Mouse (Mus musculus) cortical plate, adult 2 months (tissue): ENCODE measurements around the gene Mum1. TPM values are rescaled to one million over a fixed set of nuclear protein-coding genes. Genes with fewer than 3 reads are reported as not detected.

Experiments
- H3K27ac ChIP-seq: fragments of 200-500 bp; 2 replicates; pipeline ENCODE4 v1.5.1; 2012; ENCODE audit warnings: low read length, control low read depth, inconsistent platforms; ENCODE audit not compliant: insufficient read depth
- H3K4me1 ChIP-seq: fragments of 200-500 bp; 2 replicates; pipeline ENCODE4 v1.6.1; 2011; ENCODE audit warnings: low read length; ENCODE audit not compliant: control insufficient read depth, insufficient read depth
- H3K4me3 ChIP-seq: fragments of 200-500 bp; 2 replicates; pipeline ENCODE4 v1.5.1; 2011; ENCODE audit warnings: mild to moderate bottlenecking, low read length, control low read depth; ENCODE audit not compliant: insufficient read depth
- CTCF ChIP-seq: fragments of 200-500 bp; IDR thresholded peaks from 2 replicates; pipeline ENCODE4 v1.5.1; 2011; ENCODE audit warnings: mild to moderate bottlenecking, control low read depth, low read length; ENCODE audit not compliant: insufficient read depth; ENCODE audit errors: extremely low read depth
- POLR2A ChIP-seq: fragments of 200-500 bp; IDR thresholded peaks from 2 replicates; pipeline ENCODE4 v1.6.1; 2011; ENCODE audit warnings: mild to moderate bottlenecking, low read length, control low read depth; ENCODE audit not compliant: insufficient read depth; ENCODE audit errors: extremely low read depth
- polyA plus RNA-seq: library from polyadenylated mRNA; depleted of rRNA; stranded (reverse); fragments of >200 nt; gene quantifications from 2 replicates; pipeline ENCODE4 v1.2.3, GENCODE M21; 2012; rRNA removed

Mum1 gene
- polyA plus RNA-seq, 1 experiment = 36.9 TPM

GRCm38 (mm10) chr10:80279273-80279672 lies 53.0 kb downstream of the Mum1 start:
- TF ChIP-seq CTCF (no peak), POLR2A (no peak)
- no peak overlapping the region for H3K27ac ChIP-seq
- no peaks in the 10 kb centered on the region for H3K4me1 ChIP-seq
- H3K4me3 ChIP-seq = no peak overlapping the region

- Histone ChIP-seq H3K4me1 (no peaks in the 10 kb centered on the region), H3K4me3 (no peak overlapping the region), H3K27ac (no peak overlapping the region)
- TF ChIP-seq CTCF = no peak
- no peak for TF ChIP-seq POLR2A
Observed at GRCm38 (mm10) chr10:80281304-80281703, 55.1 kb downstream of the Mum1 start.

- Histone ChIP-seq H3K4me1 (no peaks in the 10 kb centered on the region), H3K27ac (no peak overlapping the region), H3K4me3 (no peak overlapping the region)
- TF ChIP-seq POLR2A (no peak), CTCF (no peak)
Observed at GRCm38 (mm10) chr10:80281921-80282371, 55.7 kb downstream of the Mum1 start.

GRCm38 (mm10) chr10:80282481-80283441 lies 56.5 kb downstream of the Mum1 start:
- TF ChIP-seq CTCF (no peak), POLR2A (no peak)
- no peak overlapping the region for H3K27ac ChIP-seq
- no peak overlapping the region for H3K4me3 ChIP-seq
- H3K4me1 ChIP-seq = no peaks in the 10 kb centered on the region

GRCm38 (mm10) chr10:80285222-80286070 lies 59.2 kb downstream of the Mum1 start:
- no peak overlapping the region for H3K27ac ChIP-seq
- no peaks in the 10 kb centered on the region for H3K4me1 ChIP-seq
- TF ChIP-seq POLR2A (no peak), CTCF (no peak)
- H3K4me3 ChIP-seq = no peak overlapping the region

GRCm38 (mm10) chr10:80288097-80288496 lies 61.9 kb downstream of the Mum1 start:
- no peak overlapping the region for H3K4me3 ChIP-seq
- no peak for TF ChIP-seq CTCF
- TF ChIP-seq POLR2A = no peak
- H3K4me1 ChIP-seq = no peaks in the 10 kb centered on the region
- H3K27ac ChIP-seq = no peak overlapping the region

- no peak overlapping the region for H3K27ac ChIP-seq
- no peaks in the 10 kb centered on the region for H3K4me1 ChIP-seq
- H3K4me3 ChIP-seq = no peak overlapping the region
- TF ChIP-seq CTCF = peak; percentile 16; the same call in 1 of the 2 replicates
- TF ChIP-seq POLR2A = no peak
Observed at GRCm38 (mm10) chr10:80288657-80289056, 62.4 kb downstream of the Mum1 start.

- H3K27ac ChIP-seq = peak within 1 kb of the TSS; percentile 67
- peak within 1 kb of the TSS; percentile 95 for H3K4me3 ChIP-seq
- peaks cover 4% of the 10 kb centered on the region for H3K4me1 ChIP-seq
Observed at GRCm38 (mm10) chr10:80292251-80293146, 66.3 kb downstream of the Mum1 start, which contains the start of gene Rps15. Gene Rps15 (plus strand): TSS chr10:80292453.

GRCm38 (mm10) chr10:80293325-80293724 lies 67.1 kb downstream of the Mum1 start:
- TF ChIP-seq POLR2A (no peak), CTCF (no peak)
- no peak overlapping the region for H3K27ac ChIP-seq
- peaks cover 6% of the 10 kb centered on the region for H3K4me1 ChIP-seq
- H3K4me3 ChIP-seq = peak overlapping the region; percentile 95

More at GRCm38 (mm10) chr10:80292251-80293146, 66.3 kb downstream of the Mum1 start, which contains the start of gene Rps15:
- TF ChIP-seq POLR2A (peak; percentile 99), CTCF (no peak)

Other genes with a start within 250 kb of the Mum1 start
- 168 and 183 TPM in 2 replicates for gene Tmem259, start 242.1 kb upstream of the Mum1 start, polyA plus RNA-seq
- gene Cnn2, start 237.8 kb upstream of the Mum1 start, polyA plus RNA-seq = 8.0 and 9.0 TPM in 2 replicates
- gene Abca7, start 229.9 kb upstream of the Mum1 start, polyA plus RNA-seq = 10.9 and 11.5 TPM in 2 replicates
- gene Arhgap45, start 209.8 kb upstream of the Mum1 start, polyA plus RNA-seq = 6.6 and 7.2 TPM in 2 replicates
- gene Polr2e, start 186.6 kb upstream of the Mum1 start, polyA plus RNA-seq = 236 and 245 TPM in 2 replicates
- gene Gpx4, start 179.3 kb upstream of the Mum1 start, polyA plus RNA-seq = 890 and 934 TPM in 2 replicates
- 22.9 and 24.4 TPM in 2 replicates for gene Sbno2, start 120.9 kb upstream of the Mum1 start, polyA plus RNA-seq
- gene Stk11, start 110.6 kb upstream of the Mum1 start, polyA plus RNA-seq = 91.8 and 94.2 TPM in 2 replicates
- 620 and 641 TPM in 2 replicates for gene Atp5d, start 87.8 kb upstream of the Mum1 start, polyA plus RNA-seq
- 274 and 285 TPM in 2 replicates for gene Cbarp, start 85.6 kb upstream of the Mum1 start, polyA plus RNA-seq
- gene Midn, start 78.2 kb upstream of the Mum1 start, polyA plus RNA-seq = 26.6 and 33.8 TPM in 2 replicates
- gene Cirbp, start 60.4 kb upstream of the Mum1 start, polyA plus RNA-seq = 150 and 180 TPM in 2 replicates
- 13.1 and 13.9 TPM in 2 replicates for gene 1600002K03Rik, start 53.5 kb upstream of the Mum1 start, polyA plus RNA-seq
- 7.7 and 8.5 TPM in 2 replicates for gene Efna2, start 47.0 kb upstream of the Mum1 start, polyA plus RNA-seq
- gene Ndufs7, start 22.7 kb downstream of the Mum1 start, polyA plus RNA-seq = 417 and 424 TPM in 2 replicates
- gene Gamt, start 34.6 kb downstream of the Mum1 start, polyA plus RNA-seq = 43.9 and 59.6 TPM in 2 replicates
- 65.4 and 70.8 TPM in 2 replicates for gene Dazap1, start 35.1 kb downstream of the Mum1 start, polyA plus RNA-seq
- gene Rps15, start 66.0 kb downstream of the Mum1 start, polyA plus RNA-seq = 2,242 and 2,263 TPM in 2 replicates
- gene Apc2, start 69.5 kb downstream of the Mum1 start, polyA plus RNA-seq = 54.9 and 55.2 TPM in 2 replicates
- 51.9 and 52.3 TPM in 2 replicates for gene 2310011J03Rik, start 94.1 kb downstream of the Mum1 start, polyA plus RNA-seq
- 13.1 and 13.9 TPM in 2 replicates for gene Pcsk4, start 103.1 kb downstream of the Mum1 start, polyA plus RNA-seq
- gene Reep6, start 103.5 kb downstream of the Mum1 start, polyA plus RNA-seq = 5.7 and 6.3 TPM in 2 replicates
- gene Adamtsl5, start 122.0 kb downstream of the Mum1 start, polyA plus RNA-seq = 7.9 and 9.4 TPM in 2 replicates
- gene Plk5, start 130.0 kb downstream of the Mum1 start, polyA plus RNA-seq = 36.3 and 40.3 TPM in 2 replicates
- gene Mex3d, start 161.2 kb downstream of the Mum1 start, polyA plus RNA-seq = 13.8 and 14.3 TPM in 2 replicates
- 186 and 210 TPM in 2 replicates for gene Mbd3, start 173.1 kb downstream of the Mum1 start, polyA plus RNA-seq
- 1,456 and 1,595 TPM in 2 replicates for gene Uqcr11, start 180.4 kb downstream of the Mum1 start, polyA plus RNA-seq
- 25.5 and 26.0 TPM in 2 replicates for gene Tcf3, start 207.2 kb downstream of the Mum1 start, polyA plus RNA-seq